Mouse (Mus musculus) neural tube, postnatal 0 days (tissue): Measurements from ENCODE around the gene Scn4a. TPM values are rescaled to one million over a fixed set of nuclear protein-coding genes. Genes with fewer than 3 reads are reported as not detected.

Experiments
- polyA plus RNA-seq: library from polyadenylated mRNA; unstranded; fragments of >200 nt; fragmentation: Nextera tagmentation; extraction: Ambion mirVana; gene quantifications from 2 replicates; pipeline ENCODE4 v1.2.1, GENCODE M21; 2015

Gene Scn4a
- polyA plus RNA-seq = 0.04 TPM in 1 of 2 replicates, not detected in the other

GRCm38 (mm10) chr11:106353188-106353587, at the start of gene Scn4a:
Gene Scn4a (minus strand): TSS chr11:106353288.

GRCm38 (mm10) chr11:106387791-106388216, 34.7 kb upstream of the Scn4a start, which contains the start of gene Icam2:
Gene Icam2 (minus strand): TSS chr11:106388075.

GRCm38 (mm10) chr11:106365366-106365765, 12.3 kb upstream of the Scn4a start, which contains the start of gene Prr29:
Gene Prr29 (plus strand): TSS chr11:106365472.

GRCm38 (mm10) chr11:106314333-106314812, 38.7 kb downstream of the Scn4a start, which contains the start of gene Cd79b:
Gene Cd79b (minus strand): TSS chr11:106314762.

GRCm38 (mm10) chr11:106301765-106302164, 51.3 kb downstream of the Scn4a start, which contains the start of gene Gh:
Gene Gh (minus strand): TSS chr11:106301865.

GRCm38 (mm10) chr11:106276454-106276853, 76.6 kb downstream of the Scn4a start, which contains the start of gene Tcam1:
Gene Tcam1 (plus strand): TSS chr11:106276672.

GRCm38 (mm10) chr11:106272644-106273310, 80.3 kb downstream of the Scn4a start, which contains the start of gene Smarcd2:
Gene Smarcd2 (minus strand): TSS chr11:106272972.

Other genes with a start within 250 kb of the Scn4a start
- not detected in 2 replicates for gene Gm10840, start 192.4 kb downstream of the Scn4a start, polyA plus RNA-seq
- gene Limd2, start 192.4 kb downstream of the Scn4a start, polyA plus RNA-seq = 104 and 107 TPM in 2 replicates
- gene Strada, start 151.1 kb downstream of the Scn4a start, polyA plus RNA-seq = 24.1 and 24.5 TPM in 2 replicates
- 73.1 and 80.1 TPM in 2 replicates for gene Ccdc47, start 136.9 kb downstream of the Scn4a start, polyA plus RNA-seq
- 52.9 and 54.4 TPM in 2 replicates for gene Ddx42, start 136.4 kb downstream of the Scn4a start, polyA plus RNA-seq
- gene Ftsj3, start 97.2 kb downstream of the Scn4a start, polyA plus RNA-seq = 26.2 and 28.3 TPM in 2 replicates
- 291 and 312 TPM in 2 replicates for gene Psmc5, start 97.1 kb downstream of the Scn4a start, polyA plus RNA-seq
- gene Smarcd2, start 80.3 kb downstream of the Scn4a start, polyA plus RNA-seq = 10.6 and 12.2 TPM in 2 replicates
- gene Tcam1, start 76.6 kb downstream of the Scn4a start, polyA plus RNA-seq = 0.14 TPM in 1 of 2 replicates, not detected in the other
- gene Gh, start 51.4 kb downstream of the Scn4a start, polyA plus RNA-seq = not detected in 2 replicates
- 1.5 TPM in 2 replicates for gene Cd79b, start 38.5 kb downstream of the Scn4a start, polyA plus RNA-seq
- 0.42 TPM in 1 of 2 replicates, not detected in the other for gene Prr29, start 12.2 kb upstream of the Scn4a start, polyA plus RNA-seq
- gene Icam2, start 34.8 kb upstream of the Scn4a start, polyA plus RNA-seq = 11.7 and 13.7 TPM in 2 replicates
- gene Ern1, start 134.6 kb upstream of the Scn4a start, polyA plus RNA-seq = 2.3 and 3.3 TPM in 2 replicates